Mouse (Mus musculus) kidney, adult 2 months (tissue): ENCODE data around the gene 2210407C18Rik.

Experiments
- CTCF ChIP-seq: fragments of 200-500 bp; conservative IDR thresholded peaks from 2 replicates; pipeline ENCODE4 v1.5.1; 2011; ENCODE audit warnings: low read depth, mild to moderate bottlenecking, control low read depth, low read length, moderate library complexity, mixed read lengths; ENCODE audit not compliant: insufficient read depth, insufficient read length
- POLR2A ChIP-seq: fragments of 200-500 bp; IDR thresholded peaks from one replicate; pipeline ENCODE4 v1.6.1; 2011; ENCODE audit warnings: low read depth, low read length, control low read depth

DNA sequence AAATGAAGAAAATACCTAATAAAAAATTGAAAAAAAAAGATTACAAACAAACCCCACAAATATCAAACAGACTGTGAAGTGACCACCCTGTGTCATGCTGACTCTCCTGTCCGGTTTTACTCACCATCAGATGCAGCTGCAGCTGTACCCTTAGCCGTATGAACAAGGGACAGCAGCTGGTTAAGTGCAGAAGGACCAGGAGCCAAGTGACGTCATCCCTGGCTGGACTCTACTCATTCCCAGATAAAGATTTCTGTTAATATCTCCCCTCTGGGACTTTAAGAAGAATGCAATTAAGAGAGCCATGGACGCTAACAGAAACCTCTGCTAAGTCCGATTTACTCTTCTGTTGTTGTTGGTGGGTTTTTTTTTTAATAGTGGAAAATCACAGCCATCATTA is 45.5 kb downstream of the 2210407C18Rik start, which contains the start of gene Olfr224:
- TF ChIP-seq CTCF (no peak), POLR2A (no peak)
